Mouse (Mus musculus) embryonic fibroblast, embryonic 13.5 days (primary cell): ENCODE measurements around the gene Syt2. TPM values are rescaled to one million over a fixed set of nuclear protein-coding genes. Genes with fewer than 3 reads are reported as not detected.

Experiments used
- H3K27ac ChIP-seq: 2 replicates; pipeline ENCODE4 v1.5.1; 2012; ENCODE audit warnings: low read length, control low read depth, inconsistent platforms; ENCODE audit not compliant: insufficient read depth
- H3K4me1 ChIP-seq: 2 replicates; pipeline ENCODE4 v1.6.1; 2011; ENCODE audit warnings: low read length; ENCODE audit not compliant: control insufficient read depth, insufficient read depth
- H3K4me3 ChIP-seq: 2 replicates; pipeline ENCODE4 v1.5.1; 2011; ENCODE audit warnings: mild to moderate bottlenecking, control low read depth, low read length; ENCODE audit not compliant: insufficient read depth
- CTCF ChIP-seq: IDR thresholded peaks from 2 replicates; pipeline ENCODE4 v1.5.1; 2011; ENCODE audit warnings: mild to moderate bottlenecking, control low read depth, low read length, moderate library complexity, borderline replicate concordance; ENCODE audit not compliant: insufficient read depth
- POLR2A ChIP-seq: IDR thresholded peaks from 2 replicates; pipeline ENCODE4 v1.6.1; 2011; ENCODE audit warnings: low read depth, mild to moderate bottlenecking, control low read depth, low read length, moderate library complexity
- polyA plus RNA-seq: library from polyadenylated mRNA; stranded (reverse); fragments of >200 nt; gene quantifications from 2 replicates; pipeline ENCODE4 v1.2.4, GENCODE M21; 2011; ENCODE audit warnings: low read depth; ENCODE audit not compliant: missing spikeins, insufficient read length

Gene Syt2
- polyA plus RNA-seq, 1 experiment, result not detected

- no peak overlapping the region for H3K27ac ChIP-seq
- no peak overlapping the region for H3K4me3 ChIP-seq
- TF ChIP-seq POLR2A (no peak), CTCF (no peak)
- H3K4me1 ChIP-seq, result no peaks in the 10 kb centered on the region
Measured at GRCm38 (mm10) chr1:134763776-134764438, 117.4 kb downstream of the Syt2 start.

GRCm38 (mm10) chr1:134764831-134765458 is 118.5 kb downstream of the Syt2 start:
- TF ChIP-seq CTCF, result no peak
- no peak for TF ChIP-seq POLR2A
- Histone ChIP-seq H3K4me1 (no peaks in the 10 kb centered on the region), H3K4me3 (no peak overlapping the region), H3K27ac (no peak overlapping the region)

DNA sequence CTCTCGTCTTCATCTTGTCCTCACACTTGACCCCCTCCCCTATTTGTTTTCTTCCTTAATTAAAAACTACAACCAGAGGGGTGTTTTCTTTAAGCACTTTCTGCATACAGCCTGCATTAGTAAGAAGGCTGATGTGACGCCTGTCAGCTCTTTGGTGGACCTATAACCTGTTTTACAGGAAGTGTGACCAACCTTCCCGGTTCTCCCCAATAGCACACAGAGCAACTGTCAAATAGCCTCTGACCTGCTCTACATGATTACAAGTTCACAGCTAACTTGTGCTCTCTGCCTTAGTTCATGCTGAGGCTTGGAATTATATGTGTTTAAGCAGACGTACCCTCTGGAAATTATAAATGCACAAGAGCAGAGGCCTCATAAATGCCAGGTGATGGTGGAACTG is 120.0 kb downstream of the Syt2 start:
- Histone ChIP-seq H3K4me1 (peaks cover under 1% of the 10 kb centered on the region; the same call in 1 of the 2 replicates), H3K27ac (no peak overlapping the region), H3K4me3 (no peak overlapping the region)
- TF ChIP-seq CTCF (no peak), POLR2A (no peak)

GRCm38 (mm10) chr1:134770312-134770711 is 123.8 kb downstream of the Syt2 start:
- no peak overlapping the region for H3K27ac ChIP-seq
- H3K4me3 ChIP-seq, result no peak overlapping the region
- peaks cover 4% of the 10 kb centered on the region for H3K4me1 ChIP-seq
- TF ChIP-seq CTCF (no peak), POLR2A (no peak)

- Histone ChIP-seq H3K27ac (peak overlapping the region; percentile 50), H3K4me3 (no peak overlapping the region), H3K4me1 (peaks cover 4% of the 10 kb centered on the region)
- no peak for TF ChIP-seq CTCF
- TF ChIP-seq POLR2A, result no peak
Measured at GRCm38 (mm10) chr1:134771353-134771752, 124.9 kb downstream of the Syt2 start.

DNA sequence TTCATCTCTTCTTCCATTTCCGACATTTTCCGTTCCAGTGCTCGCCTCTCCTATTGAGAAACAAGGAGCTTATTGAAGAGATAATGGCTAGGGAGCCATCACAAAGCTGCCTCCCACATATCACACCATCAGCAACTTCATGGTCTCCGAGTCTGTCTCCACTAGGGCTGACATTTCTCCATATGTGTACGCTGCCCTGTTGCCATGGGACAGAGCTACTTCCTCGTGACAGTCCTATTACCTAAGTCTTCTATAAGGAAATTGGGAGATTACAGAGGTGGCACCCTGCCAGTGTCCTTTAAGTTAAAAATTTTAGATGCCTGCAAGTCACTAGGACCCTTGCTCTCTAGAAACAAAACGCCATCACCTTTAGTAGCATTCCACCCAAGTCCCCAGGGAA is 125.5 kb downstream of the Syt2 start:
- peak overlapping the region; percentile 50 for H3K27ac ChIP-seq
- peaks cover 4% of the 10 kb centered on the region for H3K4me1 ChIP-seq

DNA sequence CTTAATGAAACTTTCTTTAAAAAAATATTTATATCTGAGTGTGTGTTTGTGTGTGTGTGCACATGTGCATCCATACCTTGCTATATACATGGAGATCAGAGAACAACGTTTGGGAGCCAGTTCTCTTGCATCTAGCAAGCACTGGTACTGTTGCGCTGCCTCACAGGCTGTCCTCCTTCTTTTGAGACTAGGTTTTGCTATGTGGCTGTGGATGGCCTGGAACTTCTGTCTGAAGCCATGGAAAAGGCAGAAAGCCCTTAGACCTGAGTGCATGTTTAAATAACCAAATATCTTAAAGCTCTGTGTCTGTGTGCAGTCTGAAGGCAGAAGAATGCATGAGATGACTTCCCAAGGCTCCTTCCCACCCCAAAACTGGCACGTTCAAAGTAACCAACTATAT is 126.3 kb downstream of the Syt2 start:
- no peak for TF ChIP-seq CTCF
- no peak for TF ChIP-seq POLR2A
- Histone ChIP-seq H3K4me3 (no peak overlapping the region), H3K4me1 (peaks cover 4% of the 10 kb centered on the region), H3K27ac (no peak overlapping the region)

More for the DNA sequence above, 125.5 kb downstream of the Syt2 start:
- no peak for TF ChIP-seq POLR2A
- no peak for TF ChIP-seq CTCF
- H3K4me3 ChIP-seq, result no peak overlapping the region

GRCm38 (mm10) chr1:134773256-134773655 is 126.8 kb downstream of the Syt2 start:
- Histone ChIP-seq H3K4me3 (no peak overlapping the region), H3K4me1 (peaks cover 4% of the 10 kb centered on the region), H3K27ac (no peak overlapping the region)
- TF ChIP-seq CTCF (no peak), POLR2A (no peak)

GRCm38 (mm10) chr1:134774247-134774646 is 127.8 kb downstream of the Syt2 start:
- H3K4me1 ChIP-seq, result peaks cover 4% of the 10 kb centered on the region
- H3K4me3 ChIP-seq, result no peak overlapping the region
- H3K27ac ChIP-seq, result no peak overlapping the region
- TF ChIP-seq CTCF, result no peak
- TF ChIP-seq POLR2A, result no peak

GRCm38 (mm10) chr1:134774728-134775287 is 128.3 kb downstream of the Syt2 start:
- TF ChIP-seq CTCF (no peak), POLR2A (no peak)
- Histone ChIP-seq H3K4me3 (no peak overlapping the region), H3K4me1 (peaks cover 4% of the 10 kb centered on the region), H3K27ac (no peak overlapping the region)

- Histone ChIP-seq H3K27ac (no peak overlapping the region), H3K4me1 (peaks cover 4% of the 10 kb centered on the region), H3K4me3 (no peak overlapping the region)
- no peak for TF ChIP-seq POLR2A
- no peak for TF ChIP-seq CTCF
Measured at GRCm38 (mm10) chr1:134775631-134776030, 129.2 kb downstream of the Syt2 start.
